Mouse (Mus musculus): ENCODE results near the gene Alkbh4. TPM values are rescaled to one million over a fixed set of nuclear protein-coding genes. Genes with fewer than 3 reads are reported as not detected.

The Alkbh4 gene
- 1 to 10 TPM; 5.3 to 6.4 TPM for total RNA-seq (2021)
- polyA plus RNA-seq (2012; rRNA removed) = 6.2 and 9.7 TPM in 2 replicates
- long read RNA-seq, transcript Alkbh4-201 (3 exons, 1,773 nt) = major isoform, 5 of 6 reads
- long read RNA-seq, partial matches to known transcripts = 0 of 6 reads
- long read RNA-seq, other reads (novel, unspliced or antisense) = 0 of 6 reads

DNA sequence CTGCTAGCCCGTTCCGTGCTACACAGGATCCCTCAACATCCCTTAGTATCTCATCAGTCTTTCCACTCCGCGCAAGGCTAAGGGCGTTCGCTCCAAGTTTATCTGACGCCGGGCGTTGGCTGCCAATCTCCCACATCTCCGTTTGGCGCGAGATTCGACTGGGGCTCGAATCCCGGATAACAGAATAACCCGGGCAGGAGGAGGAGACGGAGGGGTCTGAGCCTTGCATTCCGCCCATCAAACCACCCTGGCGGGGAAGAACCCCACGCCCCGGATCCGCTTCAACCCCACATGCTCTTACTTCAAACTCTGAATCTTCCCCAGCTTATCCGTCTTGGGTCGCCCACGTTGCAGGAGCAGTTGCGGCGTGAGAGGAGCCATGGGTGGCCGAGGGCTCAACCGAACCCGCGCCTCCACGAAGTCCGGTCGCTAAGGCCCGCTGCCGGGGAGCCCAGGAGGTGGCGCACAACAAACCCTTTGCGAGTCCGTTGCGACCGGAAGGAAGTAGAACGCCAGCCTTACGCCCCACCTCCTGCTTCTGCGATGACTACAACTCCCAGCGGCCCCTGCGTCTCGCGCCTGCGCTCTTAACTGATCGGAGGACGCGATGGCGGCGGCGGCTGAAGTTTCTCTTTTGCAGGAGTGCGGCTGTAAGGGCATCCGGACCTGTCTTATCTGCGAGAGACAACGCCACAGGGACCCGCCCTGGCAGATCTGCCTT, at the start of gene Alkbh4, which contains the start of gene Lrwd1:
TSS of gene Alkbh4 (plus strand) at position 576 of the 721 bp plus-strand sequence.
TSS of gene Lrwd1 (minus strand) at position 504 of the 721 bp plus-strand sequence.
- DNase-seq = peak; percentile 96 to 97
- peaks cover 2% of the 10 kb centered on the region; the same call in 1 of the 2 replicates for H3K4me1 ChIP-seq (ENCODE audit: control insufficient read depth, insufficient read depth, low read length)
- intact Hi-C loops (cut with DNase I) = loop anchor here (1.0 to 5.0 kb wide), 4 partner anchors 19 to 153 kb away; partner anchors contain the start of genes Orai2, Polr2j and Zp3
- no peaks in the 10 kb centered on the region; the same call in 1 of the 2 replicates for H3K36me3 ChIP-seq (ENCODE audit: control insufficient read depth, insufficient read depth, low read length)
- WGBS = under 1% methylated on average over 60 of the region's 60 CpGs
- H3K27me3 ChIP-seq (ENCODE audit: control insufficient read depth, insufficient read depth, low read length) = no peaks in the 10 kb centered on the region
- peak within 1 kb of the TSS; percentile 87 for H3K27ac ChIP-seq
- H3K4me3 ChIP-seq = peak within 1 kb of the TSS; percentile 97
- H3K9ac ChIP-seq (ENCODE audit: low read depth, low read length) = peak within 1 kb of the TSS; percentile 87
- H3K79me2 ChIP-seq (replicated peaks; ENCODE audit: control insufficient read depth, insufficient read depth, low read length) = no peaks in the 10 kb centered on the region
- TF ChIP-seq POLR2A (IDR thresholded peaks at IDR 0.05; ENCODE audit: insufficient read depth, low read depth, low read length) (peak; percentile 74), EP300 (IDR thresholded peaks at IDR 0.05; ENCODE audit: insufficient read depth, low read depth, low read length) (peak; percentile 39; the same call in 1 of the 2 replicates), CTCF (IDR thresholded peaks at IDR 0.05) (peak; percentile 91)

DNA sequence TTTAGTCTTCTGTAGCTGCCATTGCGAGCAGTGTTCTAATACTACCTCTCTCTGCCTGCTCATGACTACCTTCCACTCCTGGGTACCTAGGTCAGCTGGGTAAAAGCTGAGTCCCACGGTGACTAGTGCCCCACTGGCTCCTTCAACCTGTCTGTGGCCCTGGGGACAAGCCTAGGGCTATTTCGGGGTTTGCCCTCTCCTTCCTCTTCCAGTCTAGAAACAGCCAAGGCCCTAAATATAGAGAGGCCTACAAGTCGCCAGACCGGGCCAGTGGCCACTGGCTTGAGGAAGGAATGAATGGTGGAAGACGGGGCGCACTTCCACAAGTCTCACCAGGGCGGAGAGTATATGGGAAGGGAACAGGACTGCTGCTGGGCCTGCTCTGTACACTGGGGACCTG, 49.7 kb upstream of the Alkbh4 start:
- DNase-seq = no peak
- no peak overlapping the region for H3K4me3 ChIP-seq
- intact Hi-C loops (cut with DNase I) = loop anchor here (5.0 kb wide), 1 partner anchor 39 kb away; no protein-coding TSS in a partner anchor
- H3K36me3 ChIP-seq (ENCODE audit: control insufficient read depth, insufficient read depth, low read length) = no peaks in the 10 kb centered on the region
- no peak for TF ChIP-seq EP300 (IDR thresholded peaks at IDR 0.05; ENCODE audit: insufficient read depth, low read depth, low read length)
- no peak for TF ChIP-seq POLR2A (IDR thresholded peaks at IDR 0.05; ENCODE audit: insufficient read depth, low read depth, low read length)
- no peak for TF ChIP-seq CTCF (IDR thresholded peaks at IDR 0.05)
- peaks cover 4% of the 10 kb centered on the region for H3K4me1 ChIP-seq (ENCODE audit: control insufficient read depth, insufficient read depth, low read length)
- no peaks in the 10 kb centered on the region for H3K79me2 ChIP-seq (replicated peaks; ENCODE audit: control insufficient read depth, insufficient read depth, low read length)
- H3K9ac ChIP-seq (ENCODE audit: low read depth, low read length) = no peak overlapping the region
- H3K27me3 ChIP-seq (ENCODE audit: control insufficient read depth, insufficient read depth, low read length) = no peaks in the 10 kb centered on the region
- H3K27ac ChIP-seq = no peak overlapping the region
- 80% methylated on average over 8 of the region's 8 CpGs for whole genome bisulfite sequencing

DNA sequence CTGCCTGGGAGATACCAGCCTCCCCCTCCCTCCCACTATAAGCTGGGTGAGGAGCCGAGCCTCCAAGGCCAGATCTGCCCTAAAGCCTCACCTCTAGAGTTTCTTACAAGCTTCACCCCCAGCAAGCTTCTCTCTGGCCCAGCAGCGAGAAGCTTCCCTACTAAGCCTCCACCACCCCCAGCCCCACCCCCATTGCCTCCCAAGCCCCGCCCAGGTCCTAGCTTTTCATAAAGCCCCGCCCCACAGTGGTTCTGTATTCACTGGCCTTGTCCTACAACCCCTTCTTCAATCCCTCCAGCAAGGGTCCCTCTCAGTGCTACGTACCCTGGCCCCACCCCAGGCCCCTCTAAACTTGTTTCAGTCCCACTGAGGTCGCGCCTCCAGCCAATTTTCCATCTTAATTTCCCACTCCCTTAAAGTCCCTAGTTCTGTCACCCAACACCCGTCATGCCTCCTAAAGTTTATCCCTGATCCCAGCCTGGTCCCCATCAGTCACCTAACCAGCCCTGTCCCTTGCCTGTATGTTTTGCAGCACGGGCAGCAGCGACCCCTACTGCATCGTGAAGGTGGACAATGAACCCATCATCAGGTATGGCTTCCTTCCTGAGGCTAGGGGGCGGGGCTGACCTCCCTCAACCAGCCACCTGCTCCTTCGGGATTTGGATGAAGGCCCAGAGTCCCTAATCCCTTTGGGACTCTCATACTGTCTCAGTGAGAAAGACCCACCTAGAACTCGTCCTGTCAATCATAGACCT, 46.9 kb upstream of the Alkbh4 start:
- TF ChIP-seq POLR2A (IDR thresholded peaks at IDR 0.05; ENCODE audit: insufficient read depth, low read depth, low read length) = no peak
- TF ChIP-seq CTCF (IDR thresholded peaks at IDR 0.05) = peak; percentile 51
- Histone ChIP-seq H3K4me1 (ENCODE audit: control insufficient read depth, insufficient read depth, low read length) (peaks cover 2% of the 10 kb centered on the region), H3K9ac (ENCODE audit: low read depth, low read length) (no peak overlapping the region), H3K4me3 (no peak overlapping the region), H3K79me2 (replicated peaks; ENCODE audit: control insufficient read depth, insufficient read depth, low read length) (no peaks in the 10 kb centered on the region), H3K27me3 (ENCODE audit: control insufficient read depth, insufficient read depth, low read length) (no peaks in the 10 kb centered on the region), H3K27ac (no peak overlapping the region), H3K36me3 (ENCODE audit: control insufficient read depth, insufficient read depth, low read length) (no peaks in the 10 kb centered on the region)
- 27% methylated on average over 14 of the region's 14 CpGs for WGBS
- intact Hi-C loops (cut with DNase I) = loop anchor here (5.0 kb wide), 1 partner anchor 42 kb away; no protein-coding TSS in a partner anchor
- DNase-seq = no peak

DNA sequence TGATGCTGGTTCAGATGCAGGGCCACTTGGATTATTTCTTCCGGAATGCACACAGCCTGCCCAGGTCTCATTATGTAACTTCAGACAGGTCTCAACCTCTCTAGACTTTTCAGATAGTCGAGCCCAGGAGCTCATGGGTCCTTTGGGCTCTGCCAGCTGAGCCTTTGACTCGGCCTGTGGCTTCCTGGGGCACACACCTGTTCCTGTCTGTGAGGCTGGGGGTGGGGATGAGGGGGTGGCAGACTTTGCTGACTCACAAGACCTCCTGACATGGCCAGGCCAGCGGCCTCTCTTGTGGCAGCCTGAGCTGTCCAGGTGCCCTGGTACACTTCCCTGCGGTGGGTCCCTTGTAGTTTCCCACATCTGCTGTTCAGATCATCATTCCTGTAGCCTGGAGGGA, 44.0 kb upstream of the Alkbh4 start:
- no peak for DNase-seq
- no peak overlapping the region for H3K27ac ChIP-seq
- intact Hi-C loops (cut with DNase I) = no loop called here
- 71% methylated on average over 5 of the region's 5 CpGs for WGBS
- no peak overlapping the region for H3K9ac ChIP-seq (ENCODE audit: low read depth, low read length)
- no peaks in the 10 kb centered on the region; the same call in 1 of the 2 replicates for H3K4me1 ChIP-seq (ENCODE audit: control insufficient read depth, insufficient read depth, low read length)
- no peak for TF ChIP-seq EP300 (IDR thresholded peaks at IDR 0.05; ENCODE audit: insufficient read depth, low read depth, low read length)
- no peak for TF ChIP-seq CTCF (IDR thresholded peaks at IDR 0.05)
- H3K27me3 ChIP-seq (ENCODE audit: control insufficient read depth, insufficient read depth, low read length) = no peaks in the 10 kb centered on the region
- H3K79me2 ChIP-seq (replicated peaks; ENCODE audit: control insufficient read depth, insufficient read depth, low read length) = no peaks in the 10 kb centered on the region
- H3K36me3 ChIP-seq (ENCODE audit: control insufficient read depth, insufficient read depth, low read length) = no peaks in the 10 kb centered on the region
- no peak overlapping the region for H3K4me3 ChIP-seq

DNA sequence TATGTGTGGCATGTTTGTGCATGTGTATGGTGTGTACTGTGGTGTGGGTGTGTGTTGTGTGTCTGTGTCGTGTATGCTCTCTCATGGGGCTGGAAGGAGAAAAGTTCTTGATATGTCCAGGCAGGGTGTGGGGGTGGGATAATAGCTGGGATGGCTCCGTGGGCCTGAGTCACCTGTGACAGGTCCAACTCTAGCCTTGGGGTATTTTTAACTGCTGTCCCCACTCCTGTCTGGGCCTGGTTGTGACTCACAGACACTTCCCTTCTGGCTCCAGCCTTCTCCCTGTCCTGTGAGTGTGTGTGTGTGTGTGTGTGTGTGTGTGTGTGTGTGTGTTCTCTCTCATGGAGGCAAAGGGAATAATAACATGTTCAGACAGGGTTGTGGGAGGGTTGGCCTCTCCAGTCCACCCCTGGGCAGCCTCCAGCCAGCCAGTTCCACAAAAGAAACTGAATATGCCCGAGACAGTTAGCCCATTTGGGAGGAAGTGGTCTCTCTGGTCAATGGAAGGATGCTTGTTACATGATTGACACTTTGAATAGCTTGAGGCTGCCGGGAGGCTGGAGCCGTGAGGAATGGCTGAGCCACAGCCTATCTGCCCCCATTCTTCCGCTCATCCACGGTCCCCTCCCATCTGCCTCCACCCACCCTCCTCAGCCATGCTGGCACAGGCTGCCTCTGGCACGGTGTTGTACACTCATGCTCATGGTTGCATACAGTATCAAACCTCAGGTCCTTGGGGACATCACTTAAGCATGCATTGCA, 41.5 kb upstream of the Alkbh4 start:
- DNase-seq = no peak
- H3K79me2 ChIP-seq (replicated peaks; ENCODE audit: control insufficient read depth, insufficient read depth, low read length) = no peaks in the 10 kb centered on the region
- intact Hi-C loops (cut with DNase I) = no loop called here
- no peak overlapping the region for H3K9ac ChIP-seq (ENCODE audit: low read depth, low read length)
- TF ChIP-seq EP300 (IDR thresholded peaks at IDR 0.05; ENCODE audit: insufficient read depth, low read depth, low read length) (no peak), POLR2A (IDR thresholded peaks at IDR 0.05; ENCODE audit: insufficient read depth, low read depth, low read length) (no peak), CTCF (IDR thresholded peaks at IDR 0.05) (no peak)
- WGBS = 45% methylated on average over 8 of the region's 8 CpGs
- H3K27me3 ChIP-seq (ENCODE audit: control insufficient read depth, insufficient read depth, low read length) = no peaks in the 10 kb centered on the region
- no peak overlapping the region for H3K4me3 ChIP-seq
- no peaks in the 10 kb centered on the region for H3K4me1 ChIP-seq (ENCODE audit: control insufficient read depth, insufficient read depth, low read length)
- H3K27ac ChIP-seq = no peak overlapping the region
- no peaks in the 10 kb centered on the region for H3K36me3 ChIP-seq (ENCODE audit: control insufficient read depth, insufficient read depth, low read length)

All from heart, adult 2 months (tissue).